Mouse (Mus musculus) lung, embryonic 16.5 days (tissue): ENCODE results near the gene Ddx11. TPM values are rescaled to one million over a fixed set of nuclear protein-coding genes. Genes with fewer than 3 reads are reported as not detected.

Experiments
- ATAC-seq: fragments of 200-750 bp; cut with Nextera tagmentation; 2 replicates; pipeline ENCODE4 v1.8.0; 2017; ENCODE audit warnings: low read depth, mild to moderate bottlenecking, moderate library complexity
- H3K27ac ChIP-seq: fragments of 300-500 bp; sonication (generic); 2 replicates; pipeline ENCODE4 v1.5.1; 2014; ENCODE audit warnings: mild to moderate bottlenecking, control low read depth, low read length
- H3K27me3 ChIP-seq: fragments of 300-500 bp; sonication (generic); 2 replicates; pipeline ENCODE4 v1.6.1; 2014; ENCODE audit warnings: low read depth, low read length, mixed read lengths; ENCODE audit not compliant: control insufficient read depth, insufficient read depth
- H3K36me3 ChIP-seq: fragments of 300-500 bp; sonication (generic); 2 replicates; pipeline ENCODE4 v1.6.1; 2014; ENCODE audit warnings: low read length; ENCODE audit not compliant: control insufficient read depth, insufficient read depth
- H3K4me1 ChIP-seq: fragments of 300-500 bp; sonication (generic); replicated peaks from 2 replicates; pipeline ENCODE4 v1.6.1; 2014; ENCODE audit warnings: low read length, mixed read lengths; ENCODE audit not compliant: control insufficient read depth, insufficient read depth
- H3K4me2 ChIP-seq: fragments of 300-500 bp; sonication (generic); 2 replicates; pipeline ENCODE4 v1.6.1; 2014; ENCODE audit warnings: low read depth, low read length, control low read depth
- H3K4me3 ChIP-seq: fragments of 300-500 bp; sonication (generic); 2 replicates; pipeline ENCODE4 v1.5.1; 2014; ENCODE audit warnings: mild to moderate bottlenecking, low read length, control low read depth
- H3K9ac ChIP-seq: fragments of 300-500 bp; sonication (generic); 2 replicates; pipeline ENCODE4 v1.6.1; 2014; ENCODE audit warnings: low read length, control low read depth
- H3K9me3 ChIP-seq: fragments of 300-500 bp; sonication (generic); 2 replicates; pipeline ENCODE4 v1.6.1; 2016; ENCODE audit warnings: low read length; ENCODE audit not compliant: control insufficient read depth
- WGBS: fragments of 180-500 bp; shearing (Covaris S2); extraction: QIAGEN DNeasy Blood & Tissue Kit; methylation state at CpG from one replicate; pipeline ENCODE4 v1.1.7; 2014; 5-methylcytosine and 5-hydroxymethylcytosine counted together
- polyA plus RNA-seq: library from polyadenylated mRNA; unstranded; fragments of >200 nt; fragmentation: Nextera tagmentation; extraction: Ambion mirVana; gene quantifications from 2 replicates; pipeline ENCODE4 v1.2.1, GENCODE M21; 2015

Ddx11 gene
- polyA plus RNA-seq, 1 experiment from 2014 or later, result 23.9 TPM

GRCm38 (mm10) chr17:66091392-66091791 is 31.9 kb upstream of the Ddx11 start:
- WGBS, result 76% methylated on average over 2 of the region's 2 CpGs
- Histone ChIP-seq H3K9me3 (no peaks in the 10 kb centered on the region), H3K27ac (no peak overlapping the region), H3K27me3 (no peaks in the 10 kb centered on the region), H3K4me3 (no peak overlapping the region), H3K36me3 (peaks cover 17% of the 10 kb centered on the region), H3K4me1 (no peaks in the 10 kb centered on the region), H3K9ac (no peak overlapping the region), H3K4me2 (no peak overlapping the region)
- no peak for ATAC-seq

GRCm38 (mm10) chr17:66092065-66092464 is 31.3 kb upstream of the Ddx11 start:
- no peak overlapping the region for H3K4me3 ChIP-seq
- WGBS, result 90% methylated on average over 2 of the region's 2 CpGs
- H3K36me3 ChIP-seq, result peaks cover 14% of the 10 kb centered on the region
- H3K9me3 ChIP-seq, result no peaks in the 10 kb centered on the region
- no peak overlapping the region for H3K9ac ChIP-seq
- no peaks in the 10 kb centered on the region for H3K4me1 ChIP-seq
- H3K27ac ChIP-seq, result no peak overlapping the region
- H3K4me2 ChIP-seq, result no peak overlapping the region
- H3K27me3 ChIP-seq, result no peaks in the 10 kb centered on the region
- no peak for ATAC-seq

- no peak for ATAC-seq
- 72% methylated on average over 3 of the region's 3 CpGs for WGBS
- Histone ChIP-seq H3K27ac (no peak overlapping the region), H3K9ac (no peak overlapping the region), H3K27me3 (no peaks in the 10 kb centered on the region), H3K4me1 (no peaks in the 10 kb centered on the region), H3K4me3 (no peak overlapping the region), H3K4me2 (no peak overlapping the region), H3K36me3 (peaks cover 11% of the 10 kb centered on the region), H3K9me3 (no peaks in the 10 kb centered on the region)
Measured at GRCm38 (mm10) chr17:66092664-66093063, 30.7 kb upstream of the Ddx11 start.

- H3K36me3 ChIP-seq, result no peaks in the 10 kb centered on the region
- no peaks in the 10 kb centered on the region for H3K27me3 ChIP-seq
- peak overlapping the region; percentile 95 for H3K4me2 ChIP-seq
- WGBS, result under 1% methylated on average over 41 of the region's 41 CpGs
- H3K4me1 ChIP-seq, result peaks cover 11% of the 10 kb centered on the region
- H3K9me3 ChIP-seq, result no peaks in the 10 kb centered on the region
- no peak for ATAC-seq
- peak overlapping the region; percentile 95 for H3K27ac ChIP-seq
- peak overlapping the region; percentile 95 for H3K4me3 ChIP-seq
- H3K9ac ChIP-seq, result peak overlapping the region; percentile 95
Measured at GRCm38 (mm10) chr17:66100566-66101379, 22.5 kb upstream of the Ddx11 start.

GRCm38 (mm10) chr17:66101380-66102330 is 21.7 kb upstream of the Ddx11 start, which contains the start of gene Ndufv2:
Ndufv2 (minus strand) TSS chr17:66101559.
- ATAC-seq, result peak; percentile 100
- whole genome bisulfite sequencing, result under 1% methylated on average over 54 of the region's 67 CpGs
- H3K4me3 ChIP-seq, result peak within 1 kb of the TSS; percentile 95
- H3K36me3 ChIP-seq, result no peaks in the 10 kb centered on the region
- peak within 1 kb of the TSS; percentile 95 for H3K9ac ChIP-seq
- H3K27me3 ChIP-seq, result no peaks in the 10 kb centered on the region
- H3K4me2 ChIP-seq, result peak within 1 kb of the TSS; percentile 95
- no peaks in the 10 kb centered on the region for H3K9me3 ChIP-seq
- H3K4me1 ChIP-seq, result peaks cover 11% of the 10 kb centered on the region
- H3K27ac ChIP-seq, result peak within 1 kb of the TSS; percentile 95

GRCm38 (mm10) chr17:66104076-66104475 is 19.2 kb upstream of the Ddx11 start:
- Histone ChIP-seq H3K27ac (no peak overlapping the region), H3K9me3 (no peaks in the 10 kb centered on the region), H3K4me3 (no peak overlapping the region), H3K27me3 (no peaks in the 10 kb centered on the region), H3K9ac (no peak overlapping the region), H3K36me3 (no peaks in the 10 kb centered on the region), H3K4me2 (no peak overlapping the region), H3K4me1 (peaks cover 11% of the 10 kb centered on the region)
- ATAC-seq, result no peak
- WGBS, result 83% methylated on average over 7 of the region's 7 CpGs

GRCm38 (mm10) chr17:66106601-66107267 is 16.6 kb upstream of the Ddx11 start:
- Histone ChIP-seq H3K27me3 (no peaks in the 10 kb centered on the region), H3K36me3 (no peaks in the 10 kb centered on the region), H3K9ac (no peak overlapping the region), H3K4me1 (0 out of 2 replicates have a peak, but pooled peaks cover 5% of the 10 kb centered on the region), H3K4me2 (no peak overlapping the region), H3K27ac (no peak overlapping the region), H3K9me3 (no peaks in the 10 kb centered on the region), H3K4me3 (no peak overlapping the region)
- ATAC-seq, result no peak
- WGBS, result 52% methylated on average over 10 of the region's 10 CpGs

GRCm38 (mm10) chr17:66107466-66107865 is 15.9 kb upstream of the Ddx11 start:
- Histone ChIP-seq H3K4me1 (peaks cover 10% of the 10 kb centered on the region), H3K27me3 (no peaks in the 10 kb centered on the region), H3K36me3 (no peaks in the 10 kb centered on the region), H3K4me3 (no peak overlapping the region), H3K27ac (no peak overlapping the region), H3K9me3 (no peaks in the 10 kb centered on the region), H3K9ac (no peak overlapping the region), H3K4me2 (no peak overlapping the region)
- ATAC-seq, result no peak
- WGBS, result 64% methylated on average over 8 of the region's 8 CpGs
